Mouse (Mus musculus): ENCODE data around the gene Als2cl.

Als2cl gene

GRCm38 (mm10) chr9:110880772-110881171 is 1.1 kb downstream of the Als2cl start:
- in situ Hi-C loops (cut with MboI, MseI), result no loop called here

DNA sequence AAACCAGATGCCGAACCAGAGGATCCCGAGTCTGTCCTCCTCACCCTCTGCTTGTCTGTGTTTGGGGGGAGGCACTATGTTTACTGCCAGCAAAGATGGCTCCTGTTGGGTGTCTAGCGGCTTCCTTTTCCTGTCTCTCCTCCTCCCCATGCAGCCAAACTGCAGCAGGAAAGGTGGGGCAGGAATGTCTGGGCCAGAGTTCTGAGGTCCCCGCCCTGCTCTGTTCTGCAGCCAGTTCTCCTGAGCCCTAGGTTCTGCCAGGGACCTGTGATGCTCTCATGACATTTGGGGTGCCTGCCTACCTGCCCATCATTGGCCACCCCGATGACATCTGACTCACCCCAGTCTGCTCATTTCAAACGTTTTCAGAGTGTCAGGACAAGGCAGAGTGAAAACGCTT is 2.3 kb downstream of the Als2cl start:
- in situ Hi-C loops (cut with MboI, MseI), result no loop called here

GRCm38 (mm10) chr9:110887388-110888303 is 8.0 kb downstream of the Als2cl start:
- in situ Hi-C loops (cut with MboI, MseI), result no loop called here

DNA sequence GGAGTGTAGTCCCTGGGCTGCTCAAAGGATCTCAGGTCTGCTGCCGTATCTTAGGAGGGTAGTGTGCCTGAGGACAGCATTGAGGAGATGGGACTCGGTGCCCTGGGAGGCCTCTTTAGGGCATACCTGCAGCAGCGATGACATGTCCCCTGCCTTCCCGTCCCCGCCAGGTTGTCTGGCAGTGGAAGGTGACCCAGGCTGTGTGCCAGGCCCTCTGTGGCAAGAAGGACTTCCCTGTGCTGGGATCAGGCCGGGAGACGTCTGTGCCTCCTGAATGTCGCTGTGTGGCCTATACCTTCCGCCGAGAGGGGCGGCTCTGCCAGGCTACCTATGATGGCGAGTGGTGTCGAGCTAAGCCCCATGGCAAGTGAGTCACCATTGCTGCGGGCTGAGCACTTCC is 9.3 kb downstream of the Als2cl start:
- in situ Hi-C loops (cut with MboI, MseI), result no loop called here

DNA sequence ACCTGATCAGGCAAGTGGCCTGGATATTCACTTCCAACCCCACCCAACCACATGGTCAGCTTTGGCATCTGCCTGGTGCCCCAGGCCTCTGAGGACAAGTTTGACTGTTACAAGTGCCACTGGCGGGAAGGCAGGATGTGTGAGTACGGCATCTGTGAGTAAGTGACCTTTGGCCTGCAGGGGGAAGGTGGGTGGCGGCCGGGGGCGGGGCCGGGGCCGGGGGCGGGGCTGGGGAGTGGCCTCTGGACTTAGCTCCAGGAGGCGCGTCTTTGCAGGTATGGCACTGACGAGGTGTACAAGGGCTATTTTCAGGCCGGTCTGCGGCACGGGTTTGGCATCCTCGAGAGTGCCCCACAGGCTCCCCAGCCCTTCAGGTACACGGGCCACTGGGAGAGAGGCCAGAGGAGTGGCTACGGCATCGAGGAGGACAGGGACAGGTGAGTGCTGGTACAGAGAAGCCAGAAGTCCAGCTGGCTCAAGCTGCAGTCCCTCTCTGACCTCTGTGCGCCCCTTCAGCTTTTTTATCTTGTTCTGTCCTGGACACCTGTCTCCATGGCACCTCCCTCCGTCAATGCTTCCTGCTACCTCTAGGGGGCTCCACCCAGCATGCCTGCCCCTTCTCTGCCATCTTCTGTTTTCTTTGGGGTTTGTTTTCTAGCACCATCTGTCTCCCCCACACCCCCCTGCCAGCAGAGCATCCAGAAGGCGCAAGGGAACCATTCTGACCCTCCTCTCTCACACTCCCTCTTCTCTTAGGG is 10.5 kb downstream of the Als2cl start:
- in situ Hi-C loops (cut with MboI, MseI), result no loop called here

- in situ Hi-C loops (cut with MboI, MseI), result no loop called here
Observed at GRCm38 (mm10) chr9:110891077-110891828, 11.6 kb downstream of the Als2cl start.

DNA sequence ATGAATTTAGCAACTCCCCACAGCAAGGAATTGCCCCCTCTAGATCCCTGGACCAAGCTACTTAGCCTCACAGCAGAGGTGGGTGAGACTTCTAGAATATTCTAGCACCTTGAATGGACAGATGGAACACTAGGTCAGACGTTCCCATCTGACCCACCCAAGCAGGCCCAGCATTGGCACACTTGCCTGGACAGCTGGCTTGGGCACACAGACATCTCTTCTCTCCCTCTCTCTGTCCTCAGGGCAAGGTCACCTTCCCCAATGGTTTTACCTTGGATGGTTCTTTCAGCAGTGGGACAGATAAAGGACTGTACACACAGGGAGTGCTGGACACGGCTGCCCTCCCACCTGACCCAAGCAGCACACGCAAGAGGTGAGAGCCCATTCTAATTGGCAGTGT is 12.9 kb downstream of the Als2cl start:
- in situ Hi-C loops (cut with MboI, MseI), result no loop called here

- in situ Hi-C loops (cut with MboI, MseI), result no loop called here
Observed at GRCm38 (mm10) chr9:110893429-110893828, 13.8 kb downstream of the Als2cl start.

DNA sequence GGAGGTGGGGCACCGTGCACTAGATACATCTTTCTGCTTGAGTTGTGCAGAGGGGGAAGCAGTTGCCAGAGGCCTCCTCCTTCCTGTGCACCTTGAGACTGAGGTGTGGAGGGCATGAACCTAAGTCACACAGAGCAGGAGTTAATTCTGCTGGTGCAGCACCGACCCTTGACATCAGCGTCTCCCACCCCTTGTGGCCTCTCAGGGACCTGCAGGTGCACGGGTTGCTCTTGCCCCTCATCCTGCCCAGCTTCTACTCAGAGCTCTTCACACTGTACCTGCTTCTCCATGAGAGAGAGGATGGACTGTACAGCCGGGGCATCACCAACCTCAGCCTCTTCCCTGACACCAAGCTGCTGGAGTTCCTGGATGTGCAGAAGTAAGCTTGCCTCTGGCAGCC is 15.8 kb downstream of the Als2cl start:
- in situ Hi-C loops (cut with MboI, MseI), result no loop called here

GRCm38 (mm10) chr9:110895994-110896393 is 16.3 kb downstream of the Als2cl start:
- in situ Hi-C loops (cut with MboI, MseI), result no loop called here

DNA sequence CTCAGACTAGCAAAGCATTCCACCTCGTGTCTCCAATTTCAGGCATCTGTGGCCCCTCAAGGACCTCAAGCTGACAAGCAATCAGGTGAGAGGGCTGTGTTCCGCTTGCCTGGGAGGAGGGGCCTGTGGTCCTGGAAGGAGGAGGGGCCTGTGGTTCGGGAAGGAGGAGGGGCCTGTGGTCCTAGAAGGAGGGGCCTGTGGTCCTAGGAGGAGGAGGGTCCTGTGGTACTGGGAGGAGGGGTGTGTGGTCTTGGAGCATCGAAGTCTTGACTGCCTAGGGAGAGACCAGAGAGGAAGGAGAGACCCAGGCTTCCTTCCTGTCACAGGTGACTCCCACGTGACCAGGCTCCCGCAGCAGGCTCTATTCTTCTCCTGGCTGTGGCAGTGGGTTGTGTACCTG is 16.9 kb downstream of the Als2cl start:
- in situ Hi-C loops (cut with MboI, MseI), result no loop called here

- in situ Hi-C loops (cut with MboI, MseI), result loop anchor here in 1 of 2 experiments (25.0 kb wide), 1 partner anchor 1837 kb away; the partner anchor contains the start of genes Atrip and Trex1
Observed at GRCm38 (mm10) chr9:110899451-110900008, 19.9 kb downstream of the Als2cl start.

DNA sequence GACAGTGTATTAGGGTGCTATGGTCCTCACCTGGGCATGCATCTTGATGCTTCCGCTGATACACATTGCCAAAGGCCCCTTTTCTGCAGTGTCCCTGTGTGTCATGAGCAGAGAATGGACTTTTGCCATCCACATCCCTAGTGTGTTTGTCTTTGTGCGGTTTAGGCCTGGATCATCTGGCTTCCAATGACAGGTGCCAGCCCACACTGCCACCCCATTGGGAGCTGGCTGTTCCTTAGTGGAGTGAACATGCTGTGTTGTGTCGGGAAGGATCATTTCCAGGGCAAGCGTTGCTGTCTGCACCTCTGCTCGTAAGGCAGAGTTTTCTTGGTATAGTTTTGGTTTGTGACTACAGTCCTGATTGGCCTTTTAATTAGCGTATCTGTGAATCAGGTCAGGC is 21.5 kb downstream of the Als2cl start:
- in situ Hi-C loops (cut with MboI, MseI), result loop anchor here in 1 of 2 experiments (25.0 kb wide), 1 partner anchor 1839 kb away; the partner anchor contains the start of genes Atrip and Trex1

DNA sequence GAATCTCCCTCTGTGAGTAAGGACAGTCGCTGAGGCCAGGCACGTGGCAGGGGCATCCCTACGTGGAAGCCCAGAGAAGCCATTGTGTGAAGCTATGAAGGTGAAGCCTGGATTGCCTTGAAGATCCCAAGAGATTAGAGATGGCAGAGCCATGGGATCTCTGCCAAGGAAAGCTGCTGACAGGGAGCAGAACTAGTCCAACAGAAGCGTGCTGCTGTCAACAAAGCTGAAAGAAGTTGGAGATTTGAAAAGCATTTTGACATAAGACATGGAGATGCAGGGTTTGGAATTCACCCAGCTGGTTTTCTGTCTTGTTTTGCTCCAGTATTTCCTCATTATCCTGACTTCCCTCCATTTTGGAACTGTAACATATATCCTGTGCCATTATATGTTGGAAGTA is 22.6 kb downstream of the Als2cl start:
- in situ Hi-C loops (cut with MboI, MseI), result loop anchor here in 1 of 2 experiments (25.0 kb wide), 1 partner anchor 1840 kb away; the partner anchor contains the start of genes Atrip and Trex1

GRCm38 (mm10) chr9:110907201-110907837 is 27.6 kb downstream of the Als2cl start:
- in situ Hi-C loops (cut with MboI, MseI), result loop anchor here in 1 of 2 experiments (25.0 kb wide), 1 partner anchor 1845 kb away; the partner anchor contains the start of genes Atrip and Trex1

DNA sequence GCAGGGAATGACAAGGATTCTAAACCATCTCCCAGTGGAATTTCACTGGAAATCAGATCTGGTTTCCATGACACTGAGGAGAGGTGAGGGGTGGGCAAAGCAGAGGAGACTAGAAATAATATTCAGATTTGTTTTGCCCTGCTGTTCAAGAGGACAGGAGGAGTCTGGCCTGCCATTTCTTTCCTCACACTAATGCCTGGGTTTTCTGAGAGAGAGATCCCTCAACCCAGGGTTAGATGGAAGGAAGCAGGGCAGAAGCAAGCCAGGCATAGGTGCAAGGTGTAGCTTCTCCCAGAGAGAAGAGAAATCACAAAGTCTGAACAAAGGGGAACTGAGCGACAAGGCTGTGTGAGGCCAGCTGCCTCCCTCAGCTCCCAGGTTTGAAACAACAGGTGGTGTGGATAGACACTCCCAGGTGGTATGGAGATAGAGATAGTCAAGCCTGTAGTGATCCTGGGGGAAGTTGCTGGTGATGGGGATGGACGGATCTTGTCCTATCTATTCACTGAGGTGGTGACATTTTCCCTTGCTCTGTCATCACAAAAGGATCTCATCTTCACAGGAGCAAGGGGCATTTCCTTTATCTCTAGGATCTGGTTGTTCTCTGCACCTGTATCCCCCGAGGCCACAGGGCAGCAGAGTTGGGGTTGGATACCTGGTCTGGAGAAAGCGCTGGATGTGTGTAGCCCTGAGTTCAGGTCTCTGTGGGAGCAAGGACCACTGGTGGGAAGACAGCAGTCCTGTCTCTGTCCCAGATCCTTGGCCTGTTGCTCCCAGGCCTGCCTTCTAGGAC is 28.4 kb downstream of the Als2cl start:
- in situ Hi-C loops (cut with MboI, MseI), result loop anchor here in 1 of 2 experiments (25.0 kb wide), 1 partner anchor 1846 kb away; the partner anchor contains the start of genes Atrip and Trex1

DNA sequence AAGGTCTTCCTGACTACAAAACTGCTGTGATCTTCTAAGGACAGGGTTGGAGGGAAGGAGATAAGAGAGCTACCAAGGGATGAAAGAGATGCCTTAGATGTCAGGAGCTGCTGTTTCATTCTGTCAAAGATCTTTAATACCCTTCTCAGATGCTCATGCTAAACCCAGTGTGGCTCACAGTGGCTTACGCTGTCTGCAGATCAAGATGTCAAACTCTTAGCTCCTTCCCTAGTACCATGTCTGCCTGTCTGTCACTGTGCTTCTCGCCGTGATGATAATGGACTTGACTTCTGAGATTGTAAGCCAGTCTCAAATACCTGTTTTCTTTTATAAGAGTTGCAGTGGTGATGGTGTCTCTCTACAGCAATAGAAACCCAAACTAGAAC is 29.0 kb downstream of the Als2cl start:
- in situ Hi-C loops (cut with MboI, MseI), result loop anchor here in 1 of 2 experiments (25.0 kb wide), 1 partner anchor 1846 kb away; the partner anchor contains the start of genes Atrip and Trex1

- in situ Hi-C loops (cut with MboI, MseI), result loop anchor here in 1 of 2 experiments (25.0 kb wide), 1 partner anchor 1847 kb away; the partner anchor contains the start of genes Atrip and Trex1
Observed at GRCm38 (mm10) chr9:110909371-110909967, 29.8 kb downstream of the Als2cl start.
